Mouse (Mus musculus) neural tube, embryonic 10.5 days (tissue): Measurements from ENCODE around the gene Prl7c1.
"Not testable (repeated sequence)": the region's sequence is repeated elsewhere in the genome, so short reads cannot be mapped to it uniquely, and the experiment has no call there.

Source experiments
- DNase-seq: peaks from one replicate; pipeline ENCODE4 v3.0.0-alpha.2; 2017; ENCODE audit warnings: low spot score; ENCODE audit errors: extremely low spot score

Gene Prl7c1

DNA sequence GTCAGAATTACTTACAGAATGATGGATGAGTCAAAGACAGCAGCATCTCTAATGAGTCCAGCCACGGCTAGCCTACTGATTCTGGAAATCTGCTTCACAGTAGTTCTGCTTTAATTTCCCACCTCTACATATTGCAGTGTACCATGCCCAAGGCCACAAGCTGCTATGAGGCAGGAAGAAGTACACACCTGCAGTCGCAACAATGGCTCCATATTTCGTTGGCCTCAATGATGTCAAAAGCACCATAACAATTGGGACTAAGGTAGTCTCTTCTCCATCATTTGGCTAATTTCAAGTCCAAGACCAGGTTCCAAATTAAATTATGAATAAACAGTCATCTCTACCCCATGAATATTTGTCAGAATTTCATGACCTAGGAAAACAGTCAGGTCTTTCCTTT is at the start of gene Prl7c1:
Gene Prl7c1, minus strand, starts transcription at position 101 of the 400 bp plus-strand sequence.
- DNase-seq = not testable (repeated sequence)

DNA sequence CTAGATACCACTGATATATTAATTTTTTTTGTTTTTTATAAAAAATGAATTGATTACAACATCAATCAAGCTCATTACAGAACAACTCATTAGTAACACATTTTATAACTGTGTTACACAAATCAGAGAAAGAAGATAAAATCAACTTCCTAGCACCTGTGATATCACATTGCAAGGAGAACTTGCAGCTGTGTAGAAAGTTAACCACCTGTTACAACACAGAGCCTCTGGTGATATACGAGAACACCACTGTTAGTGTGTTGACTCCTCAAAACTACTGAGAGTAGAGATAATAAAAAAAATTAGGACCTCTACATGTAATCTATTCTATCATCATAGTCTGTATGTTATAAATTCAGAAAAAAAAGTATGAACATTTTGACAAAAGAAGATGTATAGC is 22.2 kb upstream of the Prl7c1 start:
- DNase-seq = no peak

GRCm38 (mm10) chr13:27801354-27801753 is 20.8 kb upstream of the Prl7c1 start, which contains the start of gene Prl2a1:
Gene Prl2a1, plus strand, starts transcription at chr13:27801654.
- DNase-seq = no peak

GRCm38 (mm10) chr13:27799303-27799702 is 18.7 kb upstream of the Prl7c1 start:
- no peak for DNase-seq

- DNase-seq = no peak
These were observed 46.0 kb downstream of the Prl7c1 start for GRCm38 (mm10) chr13:27734512-27735186.

DNA sequence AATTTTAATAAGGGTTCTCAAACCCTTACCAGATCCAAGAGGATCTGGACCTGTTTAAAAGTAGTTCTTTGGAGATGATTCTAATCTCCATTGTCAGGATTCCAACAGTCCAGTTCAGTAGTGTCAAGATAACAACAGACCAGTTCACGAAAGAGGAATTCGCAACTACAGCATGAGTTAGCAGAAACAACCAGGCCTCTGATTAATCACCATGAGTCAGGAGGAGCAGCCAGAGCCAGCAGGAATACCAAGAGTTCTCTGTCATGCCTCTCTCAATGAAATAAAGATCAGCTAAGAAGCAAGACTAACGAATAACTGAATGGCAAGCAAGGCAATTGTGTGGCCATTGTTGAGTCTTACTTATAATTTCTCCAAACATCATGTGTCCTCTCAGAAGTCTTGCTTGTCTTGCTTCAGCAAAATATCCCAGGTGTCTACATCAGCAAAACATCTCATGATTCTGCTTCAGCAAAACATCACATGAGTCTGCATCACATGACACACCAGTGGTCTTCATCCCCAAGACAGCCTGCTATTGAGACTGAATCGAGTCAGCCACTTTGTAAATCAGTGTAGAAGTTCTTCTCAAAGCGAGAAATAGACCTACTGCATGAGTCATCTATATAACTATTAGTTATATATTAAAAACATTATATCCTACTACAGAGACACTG is 50.2 kb downstream of the Prl7c1 start:
- DNase-seq = not testable (repeated sequence)

- not testable (repeated sequence) for DNase-seq
These were observed 55.5 kb downstream of the Prl7c1 start for GRCm38 (mm10) chr13:27725057-27725456.
